Mouse (Mus musculus): ENCODE results near the gene Glt1d1.

GRCm38 (mm10) chr5:127703609-127704180, 71.6 kb downstream of the Glt1d1 start:
- no peak for TF ChIP-seq CTCF (IDR thresholded peaks at IDR 0.05 in 2 of 3, conservative IDR thresholded peaks at IDR 0.05 in 1 of 3; ENCODE audit: control insufficient read depth in 1 of 3, insufficient read depth in 1 of 3, low read depth in 2 of 3, low read length in 3 of 3, poor library complexity in 1 of 3, severe bottlenecking in 1 of 3)
- TF ChIP-seq ETS1 (IDR thresholded peaks at IDR 0.05; ENCODE audit: low read depth, low read length) = no peak
- TF ChIP-seq POLR2A (IDR thresholded peaks at IDR 0.05; ENCODE audit: control insufficient read depth in 1 of 2, insufficient read depth in 1 of 2, low read depth in 1 of 2, low read length in 2 of 2, poor library complexity in 1 of 2) = no peak
- TF ChIP-seq EP300 (IDR thresholded peaks at IDR 0.05; ENCODE audit: low read depth in 1 of 2, low read length in 2 of 2) = no peak
- TF ChIP-seq RCOR1 (IDR thresholded peaks at IDR 0.05; ENCODE audit: low read depth, low read length) = no peak
- no peak for TF ChIP-seq SIN3A (IDR thresholded peaks at IDR 0.05; ENCODE audit: low read length)
- no peak for TF ChIP-seq CHD1 (IDR thresholded peaks at IDR 0.05; ENCODE audit: low read depth, low read length)
- TF ChIP-seq TAL1 (IDR thresholded peaks at IDR 0.05; ENCODE audit: low read length) = no peak
- no peak for TF ChIP-seq MYC (IDR thresholded peaks at IDR 0.05; ENCODE audit: low read depth, low read length)
- TF ChIP-seq BHLHE40 (IDR thresholded peaks at IDR 0.05; ENCODE audit: borderline replicate concordance, low read depth, low read length) = no peak
- no peak for TF ChIP-seq MXI1 (IDR thresholded peaks at IDR 0.05; ENCODE audit: low read depth, low read length)

All from MEL (cell line).